Mouse (Mus musculus): Measurements from ENCODE around the gene St6galnac1. TPM values are rescaled to one million over a fixed set of nuclear protein-coding genes. Genes with fewer than 3 reads are reported as not detected.

The St6galnac1 gene
- total and polyA plus RNA-seq, 3 experiments, result 0.27 TPM; not detected in 2

- TF ChIP-seq TAL1 (conservative IDR thresholded peaks at IDR 0.05; ENCODE audit: low read depth, low read length) (no peak), POLR2AphosphoS5 (IDR thresholded peaks at IDR 0.05; ENCODE audit: insufficient replicate concordance, low read depth, low read length) (no peak), GATA2 (IDR thresholded peaks at IDR 0.05; ENCODE audit: borderline replicate concordance, low read depth, low read length) (no peak), CTCF (IDR thresholded peaks at IDR 0.05; ENCODE audit: low read depth, low read length) (no peak), GATA1 (IDR thresholded peaks at IDR 0.05; ENCODE audit: borderline replicate concordance, low read length) (no peak)
- DNase-seq (ENCODE audit: low spot score) (no peak), ATAC-seq (ENCODE audit: extremely low read depth, insufficient number of reproducible peaks, low FRiP score, poor library complexity, severe bottlenecking) (no peak)
- Histone ChIP-seq H3K4me3 (ENCODE audit: low read depth, low read length) (no peak overlapping the region), H3K36me3 (replicated peaks) (no peaks in the 10 kb centered on the region), H3K27me3 (ENCODE audit: insufficient read depth, low read length) (peaks cover 44% of the 10 kb centered on the region), H3K9me3 (replicated peaks) (no peaks in the 10 kb centered on the region), H3K4me1 (ENCODE audit: insufficient read depth, low read depth, low read length) (no peaks in the 10 kb centered on the region; the same call in 1 of the 2 replicates)
Measured at GRCm38 (mm10) chr11:116725031-116725948, 50.0 kb downstream of the St6galnac1 start.

GRCm38 (mm10) chr11:116723064-116723463 lies 52.2 kb downstream of the St6galnac1 start:
- no peaks in the 10 kb centered on the region; the same call in 1 of the 2 replicates for H3K4me1 ChIP-seq (ENCODE audit: insufficient read depth, low read depth, low read length)
- peaks cover 47% of the 10 kb centered on the region for H3K27me3 ChIP-seq (ENCODE audit: insufficient read depth, low read length)
- TF ChIP-seq POLR2AphosphoS5 (IDR thresholded peaks at IDR 0.05; ENCODE audit: insufficient replicate concordance, low read depth, low read length) (no peak), GATA1 (IDR thresholded peaks at IDR 0.05; ENCODE audit: borderline replicate concordance, low read length) (no peak), TAL1 (conservative IDR thresholded peaks at IDR 0.05; ENCODE audit: low read depth, low read length) (no peak), CTCF (IDR thresholded peaks at IDR 0.05; ENCODE audit: low read depth, low read length) (no peak), GATA2 (IDR thresholded peaks at IDR 0.05; ENCODE audit: borderline replicate concordance, low read depth, low read length) (no peak)
- no peaks in the 10 kb centered on the region for H3K36me3 ChIP-seq (replicated peaks)
- ATAC-seq (ENCODE audit: extremely low read depth, insufficient number of reproducible peaks, low FRiP score, poor library complexity, severe bottlenecking), result no peak
- no peak for DNase-seq (ENCODE audit: low spot score)
- no peak overlapping the region for H3K4me3 ChIP-seq (ENCODE audit: low read depth, low read length)
- H3K9me3 ChIP-seq (replicated peaks), result no peaks in the 10 kb centered on the region

GRCm38 (mm10) chr11:116721548-116722271 lies 53.6 kb downstream of the St6galnac1 start:
- H3K4me1 ChIP-seq (ENCODE audit: insufficient read depth, low read depth, low read length), result no peaks in the 10 kb centered on the region; the same call in 1 of the 2 replicates
- ATAC-seq (ENCODE audit: extremely low read depth, insufficient number of reproducible peaks, low FRiP score, poor library complexity, severe bottlenecking) (no peak), DNase-seq (ENCODE audit: low spot score) (no peak)
- TF ChIP-seq GATA1 (IDR thresholded peaks at IDR 0.05; ENCODE audit: borderline replicate concordance, low read length), result no peak
- TF ChIP-seq TAL1 (conservative IDR thresholded peaks at IDR 0.05; ENCODE audit: low read depth, low read length), result no peak
- TF ChIP-seq POLR2AphosphoS5 (IDR thresholded peaks at IDR 0.05; ENCODE audit: insufficient replicate concordance, low read depth, low read length), result no peak
- TF ChIP-seq GATA2 (IDR thresholded peaks at IDR 0.05; ENCODE audit: borderline replicate concordance, low read depth, low read length), result no peak
- no peak for TF ChIP-seq CTCF (IDR thresholded peaks at IDR 0.05; ENCODE audit: low read depth, low read length)
- peaks cover 37% of the 10 kb centered on the region for H3K27me3 ChIP-seq (ENCODE audit: insufficient read depth, low read length)
- H3K4me3 ChIP-seq (ENCODE audit: low read depth, low read length), result no peak overlapping the region
- H3K36me3 ChIP-seq (replicated peaks), result no peaks in the 10 kb centered on the region
- peaks cover 3% of the 10 kb centered on the region for H3K9me3 ChIP-seq (replicated peaks)

- peaks cover 28% of the 10 kb centered on the region for H3K27me3 ChIP-seq (ENCODE audit: insufficient read depth, low read length)
- TF ChIP-seq GATA2 (IDR thresholded peaks at IDR 0.05; ENCODE audit: borderline replicate concordance, low read depth, low read length) (no peak), POLR2AphosphoS5 (IDR thresholded peaks at IDR 0.05; ENCODE audit: insufficient replicate concordance, low read depth, low read length) (no peak), CTCF (IDR thresholded peaks at IDR 0.05; ENCODE audit: low read depth, low read length) (no peak), TAL1 (conservative IDR thresholded peaks at IDR 0.05; ENCODE audit: low read depth, low read length) (no peak), GATA1 (IDR thresholded peaks at IDR 0.05; ENCODE audit: borderline replicate concordance, low read length) (no peak)
- no peaks in the 10 kb centered on the region; the same call in 1 of the 2 replicates for H3K4me1 ChIP-seq (ENCODE audit: insufficient read depth, low read depth, low read length)
- peaks cover 3% of the 10 kb centered on the region for H3K9me3 ChIP-seq (replicated peaks)
- DNase-seq (ENCODE audit: low spot score), result no peak
- ATAC-seq (ENCODE audit: extremely low read depth, insufficient number of reproducible peaks, low FRiP score, poor library complexity, severe bottlenecking), result no peak
- H3K36me3 ChIP-seq (replicated peaks), result no peaks in the 10 kb centered on the region
- no peak overlapping the region for H3K4me3 ChIP-seq (ENCODE audit: low read depth, low read length)
Measured at GRCm38 (mm10) chr11:116720319-116720865, 54.9 kb downstream of the St6galnac1 start.

Other genes starting within 250 kb of the St6galnac1 start
- 1.5 and 2.3 TPM in 2 replicates for gene Sphk1, start 244.6 kb downstream of the St6galnac1 start, total RNA-seq (2014; fragmentation: Nextera tagmentation)
- 22.1 and 30.6 TPM in 2 replicates for gene Sphk1, start 244.6 kb downstream of the St6galnac1 start, total RNA-seq (2017)
- 16.7 and 17.1 TPM in 2 replicates for gene Sphk1, start 244.6 kb downstream of the St6galnac1 start, polyA plus RNA-seq (2012)
- gene Ube2o, start 194.1 kb downstream of the St6galnac1 start, total RNA-seq (2014; fragmentation: Nextera tagmentation), result 9.2 and 41.7 TPM in 2 replicates
- gene Ube2o, start 194.1 kb downstream of the St6galnac1 start, total RNA-seq (2017), result 6.2 and 6.3 TPM in 2 replicates
- 17.9 and 20.1 TPM in 2 replicates for gene Ube2o, start 194.1 kb downstream of the St6galnac1 start, polyA plus RNA-seq (2012)
- not detected in 2 replicates for gene Aanat, start 189.1 kb downstream of the St6galnac1 start, total RNA-seq (2014; fragmentation: Nextera tagmentation)
- gene Aanat, start 189.1 kb downstream of the St6galnac1 start, total RNA-seq (2017), result not detected in 2 replicates
- not detected in 2 replicates for gene Aanat, start 189.1 kb downstream of the St6galnac1 start, polyA plus RNA-seq (2012)
- gene Rhbdf2, start 148.5 kb downstream of the St6galnac1 start, total RNA-seq (2014; fragmentation: Nextera tagmentation), result 2.5 and 5.6 TPM in 2 replicates
- 1.7 and 1.9 TPM in 2 replicates for gene Rhbdf2, start 148.5 kb downstream of the St6galnac1 start, total RNA-seq (2017)
- gene Rhbdf2, start 148.5 kb downstream of the St6galnac1 start, polyA plus RNA-seq (2012), result 4.2 and 4.8 TPM in 2 replicates
- 2.6 and 4.3 TPM in 2 replicates for gene Prcd, start 122.0 kb downstream of the St6galnac1 start, total RNA-seq (2014; fragmentation: Nextera tagmentation)
- 3.2 and 3.7 TPM in 2 replicates for gene Prcd, start 122.0 kb downstream of the St6galnac1 start, total RNA-seq (2017)
- 1.5 and 1.9 TPM in 2 replicates for gene Prcd, start 122.0 kb downstream of the St6galnac1 start, polyA plus RNA-seq (2012)
- gene Cygb, start 121.2 kb downstream of the St6galnac1 start, total RNA-seq (2014; fragmentation: Nextera tagmentation), result not detected in 2 replicates
- not detected in 2 replicates for gene Cygb, start 121.2 kb downstream of the St6galnac1 start, total RNA-seq (2017)
- 0.05 TPM in 1 of 2 replicates, not detected in the other for gene Cygb, start 121.2 kb downstream of the St6galnac1 start, polyA plus RNA-seq (2012)
- gene Mxra7, start 52.5 kb upstream of the St6galnac1 start, total RNA-seq (2014; fragmentation: Nextera tagmentation), result not detected in 2 replicates
- gene Mxra7, start 52.5 kb upstream of the St6galnac1 start, total RNA-seq (2017), result 0.06 TPM in 1 of 2 replicates, not detected in the other
- gene Mxra7, start 52.5 kb upstream of the St6galnac1 start, polyA plus RNA-seq (2012), result not detected in 2 replicates
- 40.3 and 45.4 TPM in 2 replicates for gene Mettl23, start 67.8 kb upstream of the St6galnac1 start, total RNA-seq (2014; fragmentation: Nextera tagmentation)
- 35.8 and 43.1 TPM in 2 replicates for gene Mettl23, start 67.8 kb upstream of the St6galnac1 start, total RNA-seq (2017)
- gene Mettl23, start 67.8 kb upstream of the St6galnac1 start, polyA plus RNA-seq (2012), result 49.1 and 60.6 TPM in 2 replicates
- gene Jmjd6, start 67.9 kb upstream of the St6galnac1 start, total RNA-seq (2014; fragmentation: Nextera tagmentation), result 82.7 and 85.3 TPM in 2 replicates
- gene Jmjd6, start 67.9 kb upstream of the St6galnac1 start, total RNA-seq (2017), result 126 and 148 TPM in 2 replicates
- 39.1 and 48.4 TPM in 2 replicates for gene Jmjd6, start 67.9 kb upstream of the St6galnac1 start, polyA plus RNA-seq (2012)
- gene Mfsd11, start 76.9 kb upstream of the St6galnac1 start, total RNA-seq (2014; fragmentation: Nextera tagmentation), result 15.1 and 22.0 TPM in 2 replicates
- 45.9 and 55.1 TPM in 2 replicates for gene Mfsd11, start 76.9 kb upstream of the St6galnac1 start, total RNA-seq (2017)
- gene Mfsd11, start 76.9 kb upstream of the St6galnac1 start, polyA plus RNA-seq (2012), result 3.8 and 6.6 TPM in 2 replicates
- 786 and 910 TPM in 2 replicates for gene Srsf2, start 77.6 kb upstream of the St6galnac1 start, total RNA-seq (2014; fragmentation: Nextera tagmentation)
- gene Srsf2, start 77.6 kb upstream of the St6galnac1 start, total RNA-seq (2017), result 484 and 801 TPM in 2 replicates
- 1,600 and 2,011 TPM in 2 replicates for gene Srsf2, start 77.6 kb upstream of the St6galnac1 start, polyA plus RNA-seq (2012)
- gene Mgat5b, start 143.4 kb upstream of the St6galnac1 start, total RNA-seq (2014; fragmentation: Nextera tagmentation), result not detected in 2 replicates
- gene Mgat5b, start 143.4 kb upstream of the St6galnac1 start, total RNA-seq (2017), result 0.16 TPM in 1 of 2 replicates, not detected in the other
- gene Mgat5b, start 143.4 kb upstream of the St6galnac1 start, polyA plus RNA-seq (2012), result not detected in 2 replicates